Mouse (Mus musculus) left cerebral cortex, postnatal 36 days (tissue): Measurements from ENCODE around the gene Slc25a51. TPM values are rescaled to one million over a fixed set of nuclear protein-coding genes. Genes with fewer than 3 reads are reported as not detected.

Experiments used
- DNase-seq, 2 experiments: peaks; one replicate each; pipeline ENCODE4 v3.0.0; 2021 to 2022; ENCODE audit warnings: low spot score in 2 of 2, mixed read lengths in 1 of 2
- intact Hi-C: fragments of 180-260 bp; cut with DNase I; formaldehyde crosslinking; loops from one replicate; pipeline ENCODE4 v1.15.1; 2025
- total RNA-seq, 2 experiments: library from RNA; stranded (reverse); gene quantifications; 2 replicates each; pipeline ENCODE4 v1.2.3; 2021

Slc25a51 gene
- total RNA-seq, 2 experiments from 2014 or later: 117 to 118 TPM

GRCm38 (mm10) chr4:45429451-45429850, 20.9 kb upstream of the Slc25a51 start:
- intact Hi-C loops: no loop called here
- DNase-seq: no peak

GRCm38 (mm10) chr4:45426724-45427457, 18.3 kb upstream of the Slc25a51 start:
- no peak for DNase-seq
- intact Hi-C loops: no loop called here

GRCm38 (mm10) chr4:45423406-45423805, 14.8 kb upstream of the Slc25a51 start:
- intact Hi-C loops: loop anchor here (5.0 kb wide), 1 partner anchor 109 kb away; the partner anchor contains the start of gene Shb

GRCm38 (mm10) chr4:45422640-45423039, 14.1 kb upstream of the Slc25a51 start:
- DNase-seq: no peak
- intact Hi-C loops: loop anchor here (5.0 kb wide), 1 partner anchor 110 kb away; the partner anchor contains the start of gene Shb

More at GRCm38 (mm10) chr4:45423406-45423805, 14.8 kb upstream of the Slc25a51 start:
- no peak for DNase-seq

- DNase-seq: no peak
- intact Hi-C loops: loop anchor here (5.0 kb wide), 1 partner anchor 111 kb away; the partner anchor contains the start of gene Shb
Measured at GRCm38 (mm10) chr4:45421519-45422260, 13.1 kb upstream of the Slc25a51 start.

GRCm38 (mm10) chr4:45420733-45421132, 12.2 kb upstream of the Slc25a51 start:
- DNase-seq: no peak
- intact Hi-C loops: loop anchor here (5.0 kb wide), 1 partner anchor 112 kb away; the partner anchor contains the start of gene Shb

GRCm38 (mm10) chr4:45419051-45419450, 10.5 kb upstream of the Slc25a51 start:
- intact Hi-C loops: loop anchor here (2.0 to 5.0 kb wide), 4 partner anchors 194 to 438 kb away; no protein-coding TSS in a partner anchor
- DNase-seq: no peak

- intact Hi-C loops: loop anchor here (2.0 to 5.0 kb wide), 4 partner anchors 194 to 439 kb away; no protein-coding TSS in a partner anchor
- peak; percentile 18 to 53 for DNase-seq
Measured at GRCm38 (mm10) chr4:45418229-45418950, 9.8 kb upstream of the Slc25a51 start.

- intact Hi-C loops: loop anchor here (5.0 kb wide), 3 partner anchors 356 to 441 kb away; no protein-coding TSS in a partner anchor
Measured at GRCm38 (mm10) chr4:45416314-45416713, 7.7 kb upstream of the Slc25a51 start.

GRCm38 (mm10) chr4:45413674-45414338, 5.2 kb upstream of the Slc25a51 start:
- DNase-seq: no peak
- intact Hi-C loops: no loop called here

More at GRCm38 (mm10) chr4:45416314-45416713, 7.7 kb upstream of the Slc25a51 start:
- DNase-seq: no peak

GRCm38 (mm10) chr4:45412433-45413192, 4.0 kb upstream of the Slc25a51 start:
- intact Hi-C loops: no loop called here
- no peak for DNase-seq

- DNase-seq: no peak
- intact Hi-C loops: no loop called here
Measured at GRCm38 (mm10) chr4:45411181-45411790, 2.7 kb upstream of the Slc25a51 start.

- DNase-seq: peak; percentile 17 to 28
- intact Hi-C loops: loop anchor here (10.0 kb wide), 2 partner anchors 314 to 394 kb away; partner anchors contain the start of genes Polr1e and Zbtb5
Measured at GRCm38 (mm10) chr4:45409270-45409669, 704 bp upstream of the Slc25a51 start.

GRCm38 (mm10) chr4:45407703-45408334, 747 bp downstream of the Slc25a51 start:
- DNase-seq: no peak

GRCm38 (mm10) chr4:45407001-45407702, 1.4 kb downstream of the Slc25a51 start:
- no peak for DNase-seq
- intact Hi-C loops: loop anchor here (10.0 kb wide), 2 partner anchors 312 to 392 kb away; partner anchors contain the start of genes Polr1e and Zbtb5

More at GRCm38 (mm10) chr4:45407703-45408334, 747 bp downstream of the Slc25a51 start:
- intact Hi-C loops: loop anchor here (10.0 kb wide), 2 partner anchors 313 to 393 kb away; partner anchors contain the start of genes Polr1e and Zbtb5

GRCm38 (mm10) chr4:45406397-45406796, 2.2 kb downstream of the Slc25a51 start:
- DNase-seq: no peak

More at GRCm38 (mm10) chr4:45406397-45406796, 2.2 kb downstream of the Slc25a51 start:
- intact Hi-C loops: loop anchor here (10.0 kb wide), 2 partner anchors 312 to 392 kb away; partner anchors contain the start of genes Polr1e and Zbtb5
